Mouse (Mus musculus) A20 (cell line): Measurements from ENCODE around the gene Morn4.
A peak's percentile ranks its signal among the peaks of the same experiment; 100 is the strongest.

Experiments
- DNase-seq: peaks from one replicate; pipeline ENCODE4 v3.0.0-alpha.2; 2011; ENCODE audit warnings: low read depth, low spot score

The Morn4 gene

GRCm38 (mm10) chr19:42086166-42086565 lies at the start of gene Morn4:
TSS of gene Morn4 (minus strand) at chr19:42086357.
- DNase-seq, result no peak

- DNase-seq, result no peak
These were observed 48.9 kb upstream of the Morn4 start for GRCm38 (mm10) chr19:42135070-42135469.

DNA sequence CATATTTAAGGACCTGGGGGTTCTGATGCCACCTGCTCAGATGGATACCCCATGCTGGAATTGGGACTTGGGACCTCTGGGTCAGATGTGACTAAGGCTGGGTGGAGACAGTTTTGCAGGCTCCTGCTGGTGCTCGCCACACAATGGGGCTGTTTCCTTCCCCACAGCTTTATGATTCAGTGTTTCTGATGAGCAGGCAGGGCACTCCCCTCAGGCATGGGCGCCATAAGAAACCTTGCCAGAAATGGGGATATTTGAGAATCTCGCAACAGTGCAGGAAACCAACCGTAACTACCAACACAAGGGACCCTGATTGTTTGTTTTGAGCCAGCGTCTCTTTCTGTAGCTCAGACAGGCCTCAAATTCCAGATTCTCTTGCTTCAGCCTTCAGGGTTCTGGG lies 44.9 kb upstream of the Morn4 start:
- DNase-seq, result no peak

DNA sequence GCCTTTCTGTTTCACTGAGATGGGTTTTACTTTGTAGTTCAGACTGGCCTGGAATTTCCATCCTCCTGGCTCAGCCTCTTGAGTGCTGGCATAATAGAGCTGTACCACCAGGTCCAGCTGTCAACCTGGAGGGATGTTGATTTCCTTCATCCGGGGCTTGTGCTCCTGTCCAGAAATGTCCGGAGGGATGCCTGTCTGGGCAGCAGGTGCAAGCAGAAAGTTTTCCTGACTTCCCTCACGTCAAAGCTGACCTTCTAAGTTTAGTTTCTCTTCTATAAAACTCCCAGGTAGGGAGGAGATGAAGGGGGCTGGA lies 44.1 kb upstream of the Morn4 start:
- no peak for DNase-seq

DNA sequence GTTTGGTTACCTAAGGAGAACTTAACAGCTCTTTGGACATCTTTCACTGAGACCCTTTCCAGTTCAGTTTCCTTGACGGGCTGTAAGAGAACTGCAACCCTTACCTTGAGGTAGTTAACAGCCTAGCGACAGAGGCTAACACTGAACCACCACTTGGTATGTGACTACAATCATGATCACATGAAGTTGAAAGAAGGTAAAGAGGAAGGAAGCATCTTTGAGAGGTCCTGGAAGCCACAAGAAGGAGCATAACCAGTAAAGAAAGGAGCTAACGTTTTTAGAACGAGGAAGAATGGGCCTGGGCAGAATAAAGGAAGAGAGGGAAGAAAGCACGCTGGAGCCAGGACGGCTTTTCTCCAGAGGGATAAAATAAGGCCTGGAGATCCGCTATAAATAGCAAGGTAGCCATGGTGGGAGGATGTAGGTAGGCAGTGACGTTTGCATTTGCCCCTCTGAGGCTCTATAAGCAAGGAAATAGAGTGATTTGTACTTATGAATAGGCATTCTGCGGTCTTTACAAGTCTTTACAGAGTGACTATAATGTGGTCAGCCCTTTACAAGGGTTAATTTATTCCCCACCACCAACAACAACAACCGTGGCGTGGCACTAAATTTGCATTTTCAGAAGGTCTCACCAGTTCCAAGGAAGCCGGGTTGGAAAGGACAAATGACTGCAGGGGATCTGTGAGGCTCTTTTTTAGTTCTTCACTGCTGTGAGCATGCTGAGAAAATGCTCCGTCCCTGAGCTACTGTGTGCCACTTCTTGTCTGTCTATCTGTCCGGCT lies 43.5 kb upstream of the Morn4 start:
- no peak for DNase-seq

DNA sequence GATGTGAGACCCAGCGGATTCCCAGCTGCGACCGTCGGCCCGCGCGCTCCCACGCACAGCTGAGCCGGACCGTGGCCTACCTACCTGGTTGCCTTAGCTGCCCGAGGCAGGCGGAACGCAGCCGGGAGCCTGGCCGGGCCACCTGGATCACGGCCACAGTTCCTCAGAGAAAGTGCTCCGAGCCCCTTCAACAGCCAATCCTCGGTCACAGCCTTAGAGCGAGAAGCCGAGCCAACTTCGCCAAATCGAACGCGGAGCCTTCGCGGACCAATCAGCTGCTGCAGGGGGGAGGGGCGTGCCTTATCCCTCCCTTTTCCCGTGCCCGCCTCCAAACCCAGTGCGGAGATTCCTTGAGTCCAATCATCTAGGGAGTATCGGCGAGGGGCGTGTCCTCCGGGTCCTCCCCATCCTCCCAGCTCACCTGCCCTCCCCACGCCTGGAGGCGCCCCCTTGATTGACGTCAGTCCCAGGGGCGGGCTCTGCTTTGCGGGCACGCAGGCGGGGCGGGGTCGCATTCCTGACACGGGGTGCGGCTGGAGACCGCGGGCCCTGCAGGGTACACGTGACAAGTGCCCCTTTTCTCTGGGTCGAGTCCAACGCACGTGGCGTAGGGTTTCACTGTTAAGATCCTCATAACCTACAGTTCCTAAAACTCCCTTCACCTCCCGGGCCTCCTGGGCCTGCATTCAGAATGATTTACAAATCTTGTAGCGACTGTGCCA lies 42.8 kb upstream of the Morn4 start, which contains the start of gene Avpi1:
Gene Avpi1 (minus strand): TSS at position 273 of the 722 bp plus-strand sequence.
- peak; percentile 96 for DNase-seq

GRCm38 (mm10) chr19:42128052-42128740 lies 42.0 kb upstream of the Morn4 start:
- DNase-seq, result peak; percentile 35

- no peak for DNase-seq
These were observed 40.9 kb upstream of the Morn4 start for GRCm38 (mm10) chr19:42127024-42127423.

- no peak for DNase-seq
These were observed 40.1 kb upstream of the Morn4 start for GRCm38 (mm10) chr19:42126219-42126605.

DNA sequence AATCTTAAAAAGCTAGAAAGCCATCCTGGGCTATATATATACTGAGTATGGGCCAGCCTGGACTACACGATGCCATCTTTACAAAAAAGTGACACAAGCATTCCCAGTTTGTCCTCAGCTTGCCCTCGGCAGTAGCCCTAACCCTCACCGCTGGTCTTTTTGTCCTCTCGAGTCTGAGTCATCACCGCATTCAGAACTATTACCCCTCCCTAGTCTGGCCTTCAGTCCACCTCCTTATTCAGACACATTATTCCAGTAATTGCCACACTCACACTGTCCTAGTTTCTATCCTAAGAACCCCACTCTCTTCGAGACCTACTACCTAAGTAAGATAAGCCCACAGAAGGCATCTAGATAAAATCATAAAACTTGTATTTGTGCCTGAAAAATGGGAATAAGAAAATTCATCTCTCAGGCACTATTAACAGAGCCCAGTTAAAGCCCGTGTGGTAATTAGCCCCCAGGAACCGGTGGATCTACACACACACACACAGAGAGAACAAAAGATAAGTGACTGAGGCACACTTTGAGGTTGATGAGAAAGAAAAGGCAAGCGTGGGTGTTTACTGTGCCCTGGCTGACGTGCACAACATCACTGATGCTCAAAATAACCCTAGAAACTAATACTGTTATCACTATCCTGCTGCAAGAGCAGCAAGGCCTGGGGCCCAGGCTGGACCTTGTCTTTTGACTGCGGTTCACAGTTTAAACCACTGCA lies 39.5 kb upstream of the Morn4 start:
- no peak for DNase-seq

- no peak for DNase-seq
These were observed 38.5 kb upstream of the Morn4 start for GRCm38 (mm10) chr19:42124684-42125083.

DNA sequence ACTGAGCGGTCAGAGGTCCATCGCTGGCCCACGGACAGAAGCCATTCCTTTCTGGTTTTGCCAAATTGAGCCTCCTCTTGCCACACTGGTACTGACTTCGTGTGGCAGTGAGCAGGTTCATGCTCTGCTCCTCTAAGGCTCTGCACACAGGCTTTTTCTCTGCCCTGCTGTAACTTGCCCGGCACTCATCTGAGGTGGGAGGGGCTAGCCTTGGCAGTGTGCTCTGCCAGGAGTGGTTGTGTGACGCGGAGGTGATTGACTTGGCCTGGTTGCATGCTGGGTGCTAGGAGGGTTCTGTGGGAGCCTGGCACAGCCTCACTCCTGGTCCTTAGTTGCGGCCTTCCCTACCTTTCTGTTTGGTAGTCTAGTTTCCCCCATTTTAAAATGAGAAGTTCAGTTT lies 34.3 kb upstream of the Morn4 start:
- no peak for DNase-seq

DNA sequence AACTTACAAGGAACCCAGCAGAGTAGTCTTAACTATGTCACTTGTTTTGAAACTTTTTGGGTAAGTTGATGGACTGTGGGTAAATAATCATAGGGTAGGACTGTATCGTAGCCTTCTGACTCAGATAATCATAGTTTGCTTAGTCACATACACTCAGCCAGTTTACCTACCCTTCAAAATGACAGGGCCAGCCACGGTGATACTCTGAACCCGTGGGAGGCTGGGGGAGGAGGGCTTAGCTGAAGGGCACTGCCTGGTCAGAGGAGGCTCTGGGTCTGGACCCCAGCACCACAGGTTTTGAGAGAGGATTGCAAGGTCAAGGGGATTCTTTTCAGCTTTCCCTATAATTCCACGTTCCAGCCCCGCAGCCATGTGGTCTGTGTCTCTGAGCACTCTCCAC lies 32.4 kb upstream of the Morn4 start:
- DNase-seq, result no peak

DNA sequence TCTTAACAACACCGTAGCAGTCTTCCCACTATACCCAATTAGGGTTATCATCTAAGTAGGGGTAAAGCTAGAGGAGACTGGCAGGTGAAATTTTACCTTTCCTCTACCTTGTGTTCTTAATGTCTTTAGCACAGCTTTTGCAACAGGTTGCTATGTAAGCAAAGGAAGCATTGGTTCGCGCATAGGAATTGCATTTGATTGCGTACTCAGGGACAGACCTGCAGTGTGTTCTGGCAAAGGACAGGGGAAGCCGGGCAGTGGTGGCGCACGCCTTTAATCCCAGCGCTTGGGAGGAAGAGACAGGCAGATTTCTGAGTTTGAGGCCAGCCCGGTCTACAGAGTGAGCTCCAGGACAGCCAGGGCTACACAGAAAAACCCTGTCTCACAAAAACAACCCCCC lies 32.0 kb upstream of the Morn4 start:
- no peak for DNase-seq

DNA sequence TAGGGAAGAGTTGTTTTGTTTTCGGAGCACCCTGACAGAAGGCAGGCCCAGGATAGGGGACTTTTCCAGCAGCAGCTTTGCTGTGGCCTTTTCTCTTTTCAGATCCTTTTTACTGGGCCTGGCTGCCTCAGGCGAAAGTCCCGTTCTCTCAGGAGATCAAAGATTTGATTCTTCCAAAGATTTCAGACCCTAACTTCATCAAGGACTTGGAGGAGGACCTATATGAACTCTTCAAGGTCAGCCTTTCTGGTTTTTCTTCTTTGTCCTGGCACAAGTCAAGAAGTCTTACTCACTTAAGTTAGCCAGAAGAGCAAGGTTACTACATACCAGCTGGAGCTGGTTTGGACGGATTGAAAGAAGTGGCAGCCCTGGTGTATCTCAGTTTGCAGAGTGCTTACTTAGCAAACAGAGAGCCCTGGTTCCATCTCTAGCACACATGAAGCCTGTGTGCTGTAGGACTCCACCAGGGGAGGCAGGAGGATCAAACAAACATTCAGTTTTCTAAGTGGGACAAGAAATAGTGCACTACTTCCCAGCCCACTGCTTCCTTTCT lies 29.7 kb upstream of the Morn4 start:
- no peak for DNase-seq

- DNase-seq, result no peak
These were observed 18.5 kb upstream of the Morn4 start for GRCm38 (mm10) chr19:42104681-42105080.

DNA sequence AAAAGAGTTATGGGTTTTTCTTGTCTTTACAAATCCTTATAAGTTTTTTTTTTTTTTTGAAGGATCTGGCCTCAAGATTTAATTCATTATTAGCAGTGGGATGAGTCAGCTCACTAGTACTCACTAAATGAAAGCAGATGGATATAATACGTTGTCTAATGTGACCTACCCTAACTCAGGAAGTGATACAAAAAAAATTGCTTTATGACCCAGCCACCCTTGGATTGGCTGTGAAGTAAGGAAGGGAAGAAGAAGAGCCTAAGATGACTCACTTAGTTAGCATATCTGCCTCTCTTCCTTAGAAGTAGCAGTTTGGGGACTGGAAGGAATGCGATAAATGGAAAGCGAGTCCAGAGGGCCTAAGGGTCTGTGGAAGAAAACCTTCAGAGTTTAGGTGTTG lies 13.2 kb upstream of the Morn4 start:
- DNase-seq, result no peak

GRCm38 (mm10) chr19:42090637-42091141 lies 4.5 kb upstream of the Morn4 start:
- DNase-seq, result peak; percentile 78

DNA sequence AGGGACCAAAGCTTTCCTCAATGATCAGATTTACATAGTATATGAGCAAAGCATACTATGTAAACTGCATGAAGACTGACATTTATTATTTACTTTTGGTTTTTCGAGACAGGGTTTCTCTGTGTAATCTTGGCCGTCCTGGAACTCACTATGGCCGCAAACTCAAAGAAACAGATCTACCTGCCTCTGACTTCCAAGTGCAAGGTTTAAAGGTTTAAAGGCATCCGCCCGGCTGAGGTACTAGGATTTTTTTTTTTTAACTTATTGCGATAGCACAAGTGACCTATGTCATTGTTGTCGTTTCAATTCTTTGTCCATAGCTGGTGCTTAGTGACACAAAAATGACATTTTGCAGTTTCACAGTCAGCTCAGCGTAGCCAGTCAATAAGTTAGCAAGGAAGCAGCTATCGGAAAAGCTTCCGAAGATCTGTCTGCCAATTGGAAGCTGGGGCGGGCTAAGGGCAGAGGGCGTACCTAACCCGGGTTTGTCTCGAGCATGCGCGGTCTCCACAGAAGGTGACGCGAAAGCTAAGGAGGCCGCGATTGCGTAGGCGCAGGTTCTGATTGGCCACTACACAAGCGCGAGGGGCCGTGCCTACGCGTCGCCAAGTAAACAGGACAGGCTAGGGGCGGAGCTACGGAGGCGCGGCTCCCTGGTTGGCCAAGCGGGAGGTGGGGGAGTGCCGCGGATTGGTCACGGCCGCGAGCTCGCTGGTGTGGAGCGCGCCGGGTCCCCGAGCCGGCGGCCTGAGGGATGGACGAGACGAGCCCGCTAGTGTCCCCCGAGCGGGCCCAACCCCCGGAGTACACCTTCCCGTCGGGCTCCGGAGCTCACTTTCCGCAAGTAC lies 3.8 kb upstream of the Morn4 start, which contains the start of gene Pi4k2a:
Gene Pi4k2a (plus strand): TSS at position 723 of the 848 bp plus-strand sequence.
- DNase-seq, result peak; percentile 100

GRCm38 (mm10) chr19:42089103-42089747 lies 3.1 kb upstream of the Morn4 start:
- peak; percentile 91 for DNase-seq
